Mouse (Mus musculus): ENCODE measurements around the gene Rnpepl1. TPM values are rescaled to one million over a fixed set of nuclear protein-coding genes. Genes with fewer than 3 reads are reported as not detected.

The Rnpepl1 gene
- polyA plus RNA-seq, 1 experiment from 2014 or later = 31.0 TPM

- peaks cover 8% of the 10 kb centered on the region for H3K4me1 ChIP-seq (replicated peaks; ENCODE audit: control insufficient read depth, insufficient read depth, low read length)
- H3K4me3 ChIP-seq (replicated peaks; ENCODE audit: low read length) = no peak overlapping the region
- H3K27me3 ChIP-seq (replicated peaks; ENCODE audit: control insufficient read depth, insufficient read depth, low read length) = no peaks in the 10 kb centered on the region
- H3K36me3 ChIP-seq (ENCODE audit: control insufficient read depth, insufficient read depth) = no peaks in the 10 kb centered on the region
- H3K4me2 ChIP-seq (ENCODE audit: low read length) = no peak overlapping the region
- H3K9ac ChIP-seq (replicated peaks; ENCODE audit: low read depth, low read length) = no peak overlapping the region
- WGBS = 90% methylated on average over 13 of the region's 13 CpGs
- no peaks in the 10 kb centered on the region for H3K9me3 ChIP-seq (ENCODE audit: control insufficient read depth, low read length)
- no peak overlapping the region for H3K27ac ChIP-seq (ENCODE audit: low read length)
- no peak for ATAC-seq
Measured at GRCm38 (mm10) chr1:92878066-92878741, 32.4 kb upstream of the Rnpepl1 start.

- H3K9me3 ChIP-seq (ENCODE audit: control insufficient read depth, low read length) = no peaks in the 10 kb centered on the region
- no peak overlapping the region for H3K27ac ChIP-seq (ENCODE audit: low read length)
- WGBS = 62% methylated on average over 12 of the region's 12 CpGs
- peaks cover 8% of the 10 kb centered on the region for H3K4me1 ChIP-seq (replicated peaks; ENCODE audit: control insufficient read depth, insufficient read depth, low read length)
- ATAC-seq = peak; percentile 82
- H3K4me2 ChIP-seq (ENCODE audit: low read length) = no peak overlapping the region
- H3K4me3 ChIP-seq (replicated peaks; ENCODE audit: low read length) = no peak overlapping the region
- no peaks in the 10 kb centered on the region for H3K36me3 ChIP-seq (ENCODE audit: control insufficient read depth, insufficient read depth)
- no peaks in the 10 kb centered on the region for H3K27me3 ChIP-seq (replicated peaks; ENCODE audit: control insufficient read depth, insufficient read depth, low read length)
- H3K9ac ChIP-seq (replicated peaks; ENCODE audit: low read depth, low read length) = no peak overlapping the region
Measured at GRCm38 (mm10) chr1:92879266-92879665, 31.3 kb upstream of the Rnpepl1 start.

GRCm38 (mm10) chr1:92880101-92880500, 30.5 kb upstream of the Rnpepl1 start:
- Histone ChIP-seq H3K4me3 (replicated peaks; ENCODE audit: low read length) (no peak overlapping the region), H3K27me3 (replicated peaks; ENCODE audit: control insufficient read depth, insufficient read depth, low read length) (no peaks in the 10 kb centered on the region), H3K4me2 (ENCODE audit: low read length) (no peak overlapping the region), H3K27ac (ENCODE audit: low read length) (no peak overlapping the region), H3K36me3 (ENCODE audit: control insufficient read depth, insufficient read depth) (no peaks in the 10 kb centered on the region), H3K9ac (replicated peaks; ENCODE audit: low read depth, low read length) (no peak overlapping the region), H3K4me1 (replicated peaks; ENCODE audit: control insufficient read depth, insufficient read depth, low read length) (peaks cover 8% of the 10 kb centered on the region), H3K9me3 (ENCODE audit: control insufficient read depth, low read length) (no peaks in the 10 kb centered on the region)
- ATAC-seq = no peak
- 85% methylated on average over 5 of the region's 5 CpGs for WGBS

GRCm38 (mm10) chr1:92881982-92882381, 28.6 kb upstream of the Rnpepl1 start:
- H3K36me3 ChIP-seq (ENCODE audit: control insufficient read depth, insufficient read depth) = no peaks in the 10 kb centered on the region
- no peaks in the 10 kb centered on the region for H3K27me3 ChIP-seq (replicated peaks; ENCODE audit: control insufficient read depth, insufficient read depth, low read length)
- no peak overlapping the region for H3K9ac ChIP-seq (replicated peaks; ENCODE audit: low read depth, low read length)
- 81% methylated on average over 6 of the region's 6 CpGs for WGBS
- H3K27ac ChIP-seq (ENCODE audit: low read length) = no peak overlapping the region
- no peak for ATAC-seq
- peaks cover 8% of the 10 kb centered on the region for H3K4me1 ChIP-seq (replicated peaks; ENCODE audit: control insufficient read depth, insufficient read depth, low read length)
- H3K4me3 ChIP-seq (replicated peaks; ENCODE audit: low read length) = no peak overlapping the region
- H3K9me3 ChIP-seq (ENCODE audit: control insufficient read depth, low read length) = no peaks in the 10 kb centered on the region
- H3K4me2 ChIP-seq (ENCODE audit: low read length) = no peak overlapping the region

- WGBS = 72% methylated on average over 7 of the region's 7 CpGs
- Histone ChIP-seq H3K27me3 (replicated peaks; ENCODE audit: control insufficient read depth, insufficient read depth, low read length) (no peaks in the 10 kb centered on the region), H3K27ac (ENCODE audit: low read length) (no peak overlapping the region), H3K9me3 (ENCODE audit: control insufficient read depth, low read length) (no peaks in the 10 kb centered on the region), H3K4me1 (replicated peaks; ENCODE audit: control insufficient read depth, insufficient read depth, low read length) (no peaks in the 10 kb centered on the region), H3K9ac (replicated peaks; ENCODE audit: low read depth, low read length) (no peak overlapping the region), H3K36me3 (ENCODE audit: control insufficient read depth, insufficient read depth) (no peaks in the 10 kb centered on the region), H3K4me3 (replicated peaks; ENCODE audit: low read length) (no peak overlapping the region), H3K4me2 (ENCODE audit: low read length) (no peak overlapping the region)
- ATAC-seq = no peak
Measured at GRCm38 (mm10) chr1:92888901-92889655, 21.5 kb upstream of the Rnpepl1 start.

- H3K4me1 ChIP-seq (replicated peaks; ENCODE audit: control insufficient read depth, insufficient read depth, low read length) = no peaks in the 10 kb centered on the region
- no peak overlapping the region for H3K9ac ChIP-seq (replicated peaks; ENCODE audit: low read depth, low read length)
- WGBS = 59% methylated on average over 3 of the region's 3 CpGs
- H3K27me3 ChIP-seq (replicated peaks; ENCODE audit: control insufficient read depth, insufficient read depth, low read length) = no peaks in the 10 kb centered on the region
- H3K27ac ChIP-seq (ENCODE audit: low read length) = no peak overlapping the region
- no peaks in the 10 kb centered on the region for H3K9me3 ChIP-seq (ENCODE audit: control insufficient read depth, low read length)
- no peak overlapping the region for H3K4me3 ChIP-seq (replicated peaks; ENCODE audit: low read length)
- no peak for ATAC-seq
- no peaks in the 10 kb centered on the region for H3K36me3 ChIP-seq (ENCODE audit: control insufficient read depth, insufficient read depth)
- no peak overlapping the region for H3K4me2 ChIP-seq (ENCODE audit: low read length)
Measured at GRCm38 (mm10) chr1:92892791-92893190, 17.8 kb upstream of the Rnpepl1 start.

GRCm38 (mm10) chr1:92893896-92894295, 16.7 kb upstream of the Rnpepl1 start:
- Histone ChIP-seq H3K4me3 (replicated peaks; ENCODE audit: low read length) (no peak overlapping the region), H3K4me2 (ENCODE audit: low read length) (no peak overlapping the region), H3K9ac (replicated peaks; ENCODE audit: low read depth, low read length) (no peak overlapping the region), H3K4me1 (replicated peaks; ENCODE audit: control insufficient read depth, insufficient read depth, low read length) (no peaks in the 10 kb centered on the region), H3K36me3 (ENCODE audit: control insufficient read depth, insufficient read depth) (no peaks in the 10 kb centered on the region), H3K27me3 (replicated peaks; ENCODE audit: control insufficient read depth, insufficient read depth, low read length) (no peaks in the 10 kb centered on the region), H3K27ac (ENCODE audit: low read length) (no peak overlapping the region), H3K9me3 (ENCODE audit: control insufficient read depth, low read length) (no peaks in the 10 kb centered on the region)
- 70% methylated on average over 3 of the region's 3 CpGs for WGBS
- ATAC-seq = no peak

- no peaks in the 10 kb centered on the region for H3K4me1 ChIP-seq (replicated peaks; ENCODE audit: control insufficient read depth, insufficient read depth, low read length)
- peak; percentile 88 for ATAC-seq
- no peak overlapping the region for H3K27ac ChIP-seq (ENCODE audit: low read length)
- H3K4me2 ChIP-seq (ENCODE audit: low read length) = no peak overlapping the region
- no peak overlapping the region for H3K4me3 ChIP-seq (replicated peaks; ENCODE audit: low read length)
- H3K9me3 ChIP-seq (ENCODE audit: control insufficient read depth, low read length) = no peaks in the 10 kb centered on the region
- H3K27me3 ChIP-seq (replicated peaks; ENCODE audit: control insufficient read depth, insufficient read depth, low read length) = no peaks in the 10 kb centered on the region
- 13% methylated on average over 3 of the region's 3 CpGs for WGBS
- no peaks in the 10 kb centered on the region for H3K36me3 ChIP-seq (ENCODE audit: control insufficient read depth, insufficient read depth)
- no peak overlapping the region for H3K9ac ChIP-seq (replicated peaks; ENCODE audit: low read depth, low read length)
Measured at GRCm38 (mm10) chr1:92895089-92895488, 15.5 kb upstream of the Rnpepl1 start.

GRCm38 (mm10) chr1:92902786-92903185, 7.8 kb upstream of the Rnpepl1 start, which contains the start of gene Ankmy1:
TSS of gene Ankmy1 (minus strand) at chr1:92902906.
- Histone ChIP-seq H3K4me2 (ENCODE audit: low read length) (peak within 1 kb of the TSS; percentile 37), H3K4me1 (replicated peaks; ENCODE audit: control insufficient read depth, insufficient read depth, low read length) (peaks cover 16% of the 10 kb centered on the region), H3K9ac (replicated peaks; ENCODE audit: low read depth, low read length) (0 out of 2 replicates have a peak within 1 kb of the TSS, but pooled peaks have one; percentile 12), H3K36me3 (ENCODE audit: control insufficient read depth, insufficient read depth) (no peaks in the 10 kb centered on the region), H3K27me3 (replicated peaks; ENCODE audit: control insufficient read depth, insufficient read depth, low read length) (no peaks in the 10 kb centered on the region), H3K9me3 (ENCODE audit: control insufficient read depth, low read length) (no peaks in the 10 kb centered on the region), H3K4me3 (replicated peaks; ENCODE audit: low read length) (peak within 1 kb of the TSS; percentile 14), H3K27ac (ENCODE audit: low read length) (peak within 1 kb of the TSS; percentile 29)
- WGBS = 1% methylated on average over 15 of the region's 15 CpGs
- ATAC-seq = 0 out of 2 replicates have a peak, but pooled peaks have one; percentile 14

Data from forebrain, embryonic 16.5 days (tissue).